Mouse (Mus musculus) c-Kit-positive CD71-negative TER-119-negative erythroid progenitor cells, embryonic 14.5 days (primary cell): Measurements from ENCODE around the gene Arnt2.
A peak's percentile ranks its signal among the peaks of the same experiment; 100 is the strongest.

Experiments used
- DNase-seq: peaks from one replicate; pipeline ENCODE4 v3.0.0-alpha.2; 2013; ENCODE audit warnings: low read depth

The Arnt2 gene

DNA sequence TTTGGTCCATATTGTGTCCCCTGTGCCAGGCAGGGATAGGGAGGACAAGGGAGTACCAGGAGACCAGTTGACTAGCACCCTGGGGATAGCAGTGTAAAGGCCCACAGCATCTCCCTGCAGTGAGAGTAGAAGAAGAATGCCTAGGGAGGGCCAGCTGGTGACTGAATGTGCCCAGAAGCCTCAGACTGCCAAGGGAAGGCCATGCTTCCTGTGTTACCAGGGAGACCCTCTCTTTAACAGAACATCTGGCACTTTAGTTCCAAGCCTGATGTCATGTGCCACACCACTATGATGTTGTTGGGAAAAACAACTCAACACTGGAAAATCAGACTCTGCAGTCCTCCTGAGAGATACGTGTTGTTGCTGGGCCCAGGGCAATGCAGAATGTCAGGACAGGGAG, 12.7 kb downstream of the Arnt2 start:
- DNase-seq, result no peak

DNA sequence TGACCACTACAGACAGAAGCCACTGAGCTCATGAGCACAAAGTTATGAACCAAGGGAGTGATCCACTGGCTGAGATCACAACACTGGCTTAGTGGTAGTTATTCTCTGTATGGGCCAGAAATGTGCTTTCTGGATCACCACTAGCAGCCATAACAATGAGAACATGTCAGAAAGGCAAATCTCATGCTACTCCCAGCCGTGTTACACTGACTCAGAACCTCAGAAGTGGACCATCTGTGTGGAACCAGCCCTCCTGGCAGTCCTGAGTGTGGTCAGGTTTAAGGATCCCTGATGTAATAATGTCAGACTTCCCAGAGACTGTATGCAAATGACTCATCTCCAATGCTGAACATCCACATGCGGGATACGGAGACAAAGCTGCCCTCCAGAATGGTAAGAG, 13.4 kb downstream of the Arnt2 start:
- no peak for DNase-seq

DNA sequence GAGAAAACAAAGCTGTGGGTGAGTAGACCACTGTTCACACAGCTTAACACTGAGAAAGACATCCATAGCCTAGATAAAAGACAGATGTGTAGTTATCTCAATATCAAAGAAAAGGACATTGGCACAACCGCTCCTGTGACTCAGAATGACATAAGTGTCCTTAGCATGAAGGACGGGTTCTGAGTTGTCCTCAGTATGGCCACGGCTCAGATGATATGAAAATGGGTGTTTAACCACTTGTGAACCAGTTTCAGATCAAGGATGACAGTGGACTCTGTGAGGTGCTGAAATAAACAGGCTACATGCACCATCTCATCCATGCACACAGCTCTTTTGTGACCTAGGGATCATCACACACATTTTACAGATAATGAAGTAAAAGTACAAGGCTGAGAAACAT, 22.1 kb downstream of the Arnt2 start:
- no peak for DNase-seq

DNA sequence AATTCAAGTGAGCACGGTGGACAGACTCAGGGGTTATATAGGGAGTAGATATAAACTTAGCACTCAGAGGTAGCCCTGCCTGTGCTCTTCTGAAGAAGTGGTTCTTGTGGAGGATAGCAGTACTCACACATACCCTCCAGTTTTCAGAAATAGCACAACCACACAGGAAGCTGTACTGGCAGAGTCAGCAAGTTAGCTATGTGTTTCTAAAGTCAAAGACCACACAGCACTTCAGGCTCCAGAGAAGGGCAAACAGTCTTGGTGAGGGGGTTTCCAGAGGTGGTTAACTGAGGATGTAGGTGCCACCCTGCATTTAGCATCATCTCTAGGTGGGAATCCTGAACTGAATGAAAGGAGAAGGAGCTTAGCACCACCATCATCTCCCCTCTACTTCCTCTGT, 23.5 kb downstream of the Arnt2 start:
- no peak for DNase-seq

DNA sequence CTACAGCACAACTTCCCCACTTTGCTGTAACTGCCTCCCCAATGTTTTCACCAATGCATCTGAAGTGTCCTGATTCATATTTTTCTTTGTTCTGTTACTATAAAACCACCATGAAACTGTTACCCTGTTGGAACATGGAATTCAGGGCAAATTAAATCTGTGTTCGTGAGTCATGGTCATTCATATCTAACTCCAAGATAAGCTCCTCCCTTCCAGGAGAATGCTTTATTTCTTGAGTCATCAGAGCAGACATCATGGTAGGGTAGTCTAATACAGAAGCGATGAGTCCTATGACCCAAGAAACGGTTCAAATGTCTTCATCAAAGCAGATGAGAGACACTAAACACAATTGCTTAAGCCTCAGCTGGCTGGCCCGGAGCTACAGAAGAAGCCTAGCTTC, 25.2 kb downstream of the Arnt2 start:
- no peak for DNase-seq

DNA sequence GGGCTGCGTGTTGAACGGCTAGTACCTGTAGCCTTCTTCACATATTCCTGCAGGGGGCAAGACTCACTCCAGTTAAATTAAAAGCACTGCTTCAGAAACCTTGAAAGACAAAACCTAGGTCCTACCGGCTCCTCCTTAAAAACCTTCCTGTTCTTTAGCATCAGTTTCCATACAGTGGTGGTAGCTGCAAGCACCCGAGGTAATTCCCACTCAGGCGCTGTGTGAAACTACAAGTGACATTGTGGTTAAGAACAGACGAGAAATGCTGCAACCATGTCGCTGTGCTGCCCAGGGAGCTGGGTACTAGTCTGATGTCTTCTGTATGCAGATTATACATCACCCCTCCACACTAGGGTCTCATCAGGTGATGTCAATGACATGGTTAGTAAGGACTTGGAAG, 25.9 kb downstream of the Arnt2 start:
- DNase-seq, result no peak

DNA sequence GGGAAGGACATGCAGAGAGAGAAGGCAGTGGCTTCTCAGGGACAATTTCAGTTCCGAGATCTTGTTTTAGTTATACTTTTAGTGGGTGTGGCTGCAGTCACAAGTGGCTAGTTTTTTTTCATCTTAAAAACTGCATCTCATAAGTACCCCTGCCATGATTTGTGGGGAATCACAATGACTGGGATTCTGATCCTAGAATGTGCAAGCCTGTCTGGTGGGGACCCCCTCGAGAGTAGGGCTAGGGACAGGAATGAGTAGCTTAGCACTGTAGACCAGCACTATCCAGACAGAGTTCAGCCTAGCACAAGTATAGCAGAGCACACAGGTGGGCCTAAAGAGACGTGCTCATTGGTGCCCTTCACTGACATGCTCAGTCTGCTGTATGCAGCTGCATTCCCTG, 27.6 kb downstream of the Arnt2 start:
- DNase-seq, result no peak

DNA sequence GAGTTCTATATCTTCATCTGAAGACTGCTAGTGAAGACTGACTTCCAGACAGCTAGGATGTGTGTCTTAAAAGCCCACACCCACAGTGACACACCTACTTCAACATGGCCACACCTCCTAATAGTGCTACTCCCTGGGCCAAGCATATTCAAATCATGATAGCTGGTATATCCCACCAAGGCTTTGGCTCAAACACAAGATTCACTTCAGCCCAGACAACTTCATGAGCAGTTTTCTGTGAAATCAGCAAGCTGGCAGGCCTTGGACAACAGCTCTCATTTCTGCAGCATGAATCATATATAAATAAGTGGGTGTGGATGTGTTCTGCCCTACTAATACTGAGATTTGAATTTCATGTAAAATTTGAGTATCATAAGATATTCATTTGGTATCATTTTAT, 29.2 kb downstream of the Arnt2 start:
- no peak for DNase-seq

DNA sequence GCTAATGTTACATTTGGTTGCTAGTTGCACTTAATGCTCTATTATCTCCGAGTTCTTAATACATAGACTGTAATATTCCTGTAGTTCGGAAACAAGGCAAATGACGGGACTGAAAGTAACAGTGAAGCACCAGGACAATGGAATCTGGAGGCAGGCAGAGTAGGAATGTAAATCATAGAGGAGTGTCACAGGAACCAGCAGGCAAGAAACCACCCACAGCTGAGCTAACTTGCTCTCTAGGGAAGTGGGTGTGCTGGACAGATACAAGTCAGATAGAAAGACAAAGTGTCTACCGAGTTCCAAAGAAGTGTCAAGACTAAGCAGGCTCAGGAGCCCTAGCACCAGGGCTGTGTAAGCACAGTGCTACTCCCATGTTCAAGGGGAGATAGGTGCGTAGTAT, 32.6 kb downstream of the Arnt2 start:
- DNase-seq, result no peak

DNA sequence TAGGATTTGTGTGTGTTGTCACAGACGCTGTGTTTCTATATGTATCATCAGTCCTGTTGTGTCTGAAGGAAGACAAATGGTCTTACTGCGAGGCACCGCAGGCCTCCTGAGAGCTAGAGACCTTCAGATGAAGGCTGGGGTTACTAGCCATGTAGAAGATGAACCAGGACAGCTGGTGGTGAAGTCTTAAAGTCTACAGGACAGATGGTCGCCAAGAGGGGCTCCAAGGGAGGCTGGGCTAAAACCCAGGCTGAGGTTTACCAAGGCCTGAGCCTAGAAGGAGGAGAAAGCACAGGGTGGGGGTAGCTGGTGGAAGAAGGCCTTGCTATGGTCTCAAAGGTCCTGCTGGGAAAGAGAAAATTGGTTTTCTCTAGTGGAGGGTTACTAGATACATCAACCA, 36.3 kb downstream of the Arnt2 start:
- no peak for DNase-seq

DNA sequence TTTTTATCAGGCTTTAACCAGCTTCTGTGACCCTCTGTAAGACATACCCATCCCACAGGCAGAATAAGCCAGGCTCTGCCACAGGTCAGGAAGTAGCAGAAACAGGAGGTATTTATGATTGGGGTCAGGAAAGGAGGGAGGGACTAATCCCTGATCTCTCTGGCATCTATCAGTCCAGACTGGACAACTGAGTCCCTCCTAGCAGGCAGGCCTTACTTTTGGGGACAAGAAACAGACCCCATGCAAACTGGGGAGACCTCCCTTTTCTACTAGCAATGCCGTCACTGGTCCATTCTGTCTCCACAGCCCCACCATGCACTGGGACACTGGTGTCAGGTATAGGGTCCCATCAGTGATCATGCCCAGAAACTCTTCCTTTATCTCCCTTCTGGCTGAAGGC, 37.1 kb downstream of the Arnt2 start:
- no peak for DNase-seq

DNA sequence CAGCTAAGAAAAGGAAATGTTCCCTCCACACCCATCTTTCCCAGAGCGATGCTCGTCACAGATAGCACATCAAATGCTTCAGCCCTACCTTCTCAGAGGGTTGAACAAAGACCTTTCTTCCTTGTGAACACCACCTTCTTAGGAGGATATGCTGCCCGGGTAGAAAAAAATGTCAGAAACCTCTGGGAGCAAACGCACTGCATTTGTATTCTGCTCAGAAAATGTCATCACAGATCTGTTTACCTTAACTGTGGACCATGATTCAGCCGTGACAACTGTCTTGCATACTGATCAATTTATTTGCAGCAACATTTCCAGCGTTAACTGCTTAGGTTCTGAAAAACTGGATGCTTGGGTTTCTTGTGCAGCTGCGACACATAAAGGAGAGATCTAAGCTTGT, 37.7 kb downstream of the Arnt2 start:
- no peak for DNase-seq

DNA sequence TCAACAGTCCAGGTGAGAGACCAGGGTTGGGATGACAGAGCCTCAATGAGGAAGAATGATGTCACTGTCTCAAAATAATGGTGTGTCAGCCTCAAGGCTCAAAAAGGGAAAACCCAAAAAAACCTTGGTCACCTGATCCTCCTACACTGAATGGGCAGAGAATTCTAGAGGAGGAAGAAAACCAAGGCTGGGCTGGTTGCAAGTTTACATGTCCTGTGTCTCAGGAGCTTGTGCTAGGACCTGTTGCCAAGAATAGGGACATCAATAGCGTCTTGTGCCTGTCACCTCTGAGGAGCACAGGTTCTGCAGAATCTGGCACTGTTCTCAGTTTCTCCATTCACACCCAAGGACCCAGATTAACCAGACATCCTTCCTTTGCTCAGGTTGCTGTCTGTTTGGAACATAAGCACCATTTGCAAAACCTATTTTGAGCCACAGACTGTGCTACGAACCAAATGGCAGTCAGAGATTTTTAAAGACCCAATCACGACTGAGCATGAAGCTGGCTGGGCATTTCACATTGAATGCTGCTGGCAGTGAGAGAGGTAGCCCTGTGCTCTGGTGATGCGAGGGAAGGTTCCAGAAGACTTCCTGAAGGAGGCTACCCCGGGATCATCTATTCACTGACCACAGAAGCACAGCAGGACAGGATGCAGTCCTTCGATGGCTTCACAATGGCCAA, 38.9 kb downstream of the Arnt2 start:
- no peak for DNase-seq

DNA sequence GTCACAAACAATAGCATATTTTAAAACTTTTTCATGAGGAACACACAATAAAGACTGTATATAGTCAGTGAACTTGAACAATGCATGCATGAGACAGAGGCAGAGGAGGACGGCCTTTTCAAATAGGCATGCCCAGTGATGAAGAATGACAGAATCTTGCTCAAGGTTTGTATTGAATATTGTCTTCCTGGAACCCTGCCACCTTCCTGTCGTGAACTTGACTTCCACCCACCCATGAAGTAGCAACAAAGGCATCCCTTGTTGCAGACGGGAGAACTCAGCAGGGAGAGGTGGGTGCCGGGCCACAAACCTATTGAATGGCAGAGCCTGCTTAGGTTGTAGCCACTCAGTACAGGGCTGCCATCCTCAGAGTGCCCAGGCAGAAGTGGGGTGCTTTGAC, 43.7 kb downstream of the Arnt2 start:
- DNase-seq, result no peak

DNA sequence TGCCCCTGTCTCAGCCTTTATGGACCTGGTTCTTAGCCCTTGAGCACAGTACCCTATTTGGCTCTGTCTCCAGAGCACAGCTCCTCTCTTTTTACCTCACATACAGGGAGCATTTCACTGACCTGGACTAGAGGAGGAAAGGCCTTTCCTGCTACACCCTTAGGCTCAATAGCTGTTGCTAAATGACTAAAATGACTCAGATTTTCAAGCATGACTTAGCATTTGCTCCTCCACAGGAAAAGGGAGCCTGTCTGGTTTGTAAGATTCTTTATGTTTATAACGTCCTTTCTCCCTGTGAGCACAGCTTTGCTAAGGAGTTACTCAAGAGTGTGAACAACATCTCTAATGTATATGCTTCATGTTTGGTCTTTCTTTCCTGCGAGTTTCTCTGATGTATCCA, 47.3 kb downstream of the Arnt2 start:
- DNase-seq, result no peak

DNA sequence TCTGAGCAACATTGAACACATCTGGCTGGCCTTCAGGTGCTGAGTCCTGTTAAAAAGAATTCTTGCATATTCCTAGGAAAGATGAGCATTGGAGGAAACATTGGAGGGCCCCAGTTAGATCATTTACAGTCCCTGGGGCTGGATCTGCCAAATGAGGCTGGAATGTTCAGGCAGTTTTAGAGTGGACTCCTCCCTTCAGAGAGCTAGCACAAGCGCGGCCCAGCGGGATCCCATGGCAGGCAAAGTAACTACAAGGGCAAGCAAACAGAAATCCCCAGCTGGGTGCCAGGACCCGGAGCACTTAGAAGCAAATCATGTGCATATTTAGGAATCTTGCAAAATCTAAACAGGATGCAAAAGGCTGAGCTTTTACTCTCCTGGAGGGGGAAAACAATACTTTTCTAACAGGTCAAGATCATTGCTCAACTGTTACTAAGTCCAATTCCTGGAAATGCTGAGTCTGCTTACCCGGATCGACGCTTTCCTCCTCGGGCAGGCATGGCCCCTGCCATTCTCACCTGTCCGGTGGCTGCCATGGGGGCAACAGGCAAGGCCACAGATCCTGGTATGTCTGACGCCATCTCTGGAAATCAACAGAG, 48.8 kb downstream of the Arnt2 start:
- no peak for DNase-seq

DNA sequence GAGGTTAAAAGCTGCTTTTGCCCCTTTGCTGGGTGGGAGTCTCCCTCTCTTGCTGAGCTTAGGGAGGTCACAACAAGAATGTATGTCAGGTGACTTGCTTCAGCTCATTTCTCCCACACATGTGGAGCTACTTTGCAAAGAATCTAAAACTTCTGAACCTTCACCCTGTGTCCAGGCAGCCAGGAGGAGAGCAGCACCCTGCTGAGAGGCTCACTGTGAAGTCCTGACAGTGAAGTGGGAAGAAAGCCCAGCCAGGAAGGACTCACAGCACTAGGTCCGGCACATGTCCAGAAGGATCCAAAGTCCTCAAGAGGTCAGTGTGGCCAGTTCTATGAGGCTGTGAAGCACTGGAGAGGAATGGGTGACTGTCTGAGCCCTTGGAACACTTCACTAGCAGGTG, 51.5 kb downstream of the Arnt2 start:
- no peak for DNase-seq

DNA sequence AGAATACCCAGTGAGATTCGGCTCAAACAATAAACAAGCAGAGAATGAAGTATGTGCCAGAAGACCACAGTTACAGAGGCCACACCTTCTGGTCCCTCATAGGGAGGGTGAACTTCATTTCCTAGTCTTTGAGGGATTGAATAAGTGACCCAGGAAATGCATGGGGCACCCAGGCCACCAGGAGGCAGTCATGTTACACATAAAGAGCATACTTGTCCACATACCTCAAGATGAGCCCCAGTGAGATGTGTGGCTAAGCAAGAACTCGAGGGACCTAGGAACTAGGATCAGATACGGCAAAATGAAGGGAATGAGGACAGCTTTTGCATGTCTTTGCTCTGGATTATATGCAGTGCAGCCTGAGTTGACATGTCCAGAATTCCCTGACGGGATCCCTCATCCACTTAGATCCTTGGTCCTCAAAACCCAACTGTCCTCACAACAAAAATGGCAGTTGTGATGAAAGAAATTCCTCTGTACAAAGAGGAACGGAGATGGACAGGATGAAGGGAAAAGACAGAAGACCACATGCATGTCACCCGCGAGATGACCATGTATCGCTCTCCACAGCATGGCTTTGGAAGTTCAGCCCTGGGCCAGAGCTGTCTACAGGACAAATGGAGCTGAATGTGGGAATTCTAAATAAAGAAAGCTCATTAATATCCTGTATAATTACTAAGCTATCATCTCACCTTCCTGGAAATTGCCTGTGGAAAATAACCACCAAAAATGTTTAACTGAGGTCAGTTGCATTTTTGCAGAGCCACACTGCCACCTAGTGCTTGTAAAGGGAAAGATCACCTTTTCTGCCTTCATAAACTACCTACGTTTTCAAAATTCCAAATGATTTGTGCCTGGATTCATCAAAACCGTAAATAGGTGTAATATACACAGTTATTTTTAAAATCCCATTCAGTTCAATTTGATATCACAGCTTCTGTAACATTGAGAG, 54.1 kb downstream of the Arnt2 start:
- DNase-seq, result peak; percentile 26

DNA sequence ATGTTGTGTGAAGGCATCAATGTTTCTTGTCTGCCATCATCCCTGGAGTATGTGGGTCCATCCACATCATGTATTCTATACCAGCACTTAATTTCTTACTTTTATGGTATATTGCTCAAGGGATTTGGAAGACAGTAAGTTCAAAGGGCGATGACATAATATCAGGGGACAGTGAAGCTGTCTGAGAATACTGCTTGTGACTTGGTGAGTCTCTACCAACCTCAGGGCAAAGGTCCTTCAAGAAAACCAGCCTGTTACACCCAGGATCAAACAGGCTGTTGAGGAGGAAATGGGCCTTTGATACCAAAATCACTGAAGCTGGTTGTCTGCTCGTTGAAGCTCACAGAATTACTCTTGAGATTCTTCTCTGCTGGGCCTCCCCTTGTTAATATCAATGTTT, 55.1 kb downstream of the Arnt2 start:
- DNase-seq, result no peak

DNA sequence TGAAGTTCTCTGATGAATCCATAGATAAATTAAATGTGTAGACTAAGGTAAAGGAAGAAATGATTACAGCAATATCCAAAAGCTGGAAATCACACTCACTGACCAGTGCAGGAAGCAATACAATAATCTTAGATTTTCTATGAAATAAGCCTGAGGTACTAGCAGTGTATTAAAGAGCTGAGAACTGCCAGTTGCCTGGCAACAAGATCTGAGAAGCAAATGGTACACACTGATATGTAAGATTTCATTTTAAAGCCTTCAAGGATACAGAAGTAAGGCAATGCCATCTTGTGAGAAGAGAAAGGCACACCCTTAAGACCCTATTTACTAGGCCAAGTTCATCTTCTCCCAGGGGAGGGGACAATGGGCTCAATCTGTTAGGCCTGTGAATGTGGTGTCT, 59.4 kb downstream of the Arnt2 start:
- no peak for DNase-seq

DNA sequence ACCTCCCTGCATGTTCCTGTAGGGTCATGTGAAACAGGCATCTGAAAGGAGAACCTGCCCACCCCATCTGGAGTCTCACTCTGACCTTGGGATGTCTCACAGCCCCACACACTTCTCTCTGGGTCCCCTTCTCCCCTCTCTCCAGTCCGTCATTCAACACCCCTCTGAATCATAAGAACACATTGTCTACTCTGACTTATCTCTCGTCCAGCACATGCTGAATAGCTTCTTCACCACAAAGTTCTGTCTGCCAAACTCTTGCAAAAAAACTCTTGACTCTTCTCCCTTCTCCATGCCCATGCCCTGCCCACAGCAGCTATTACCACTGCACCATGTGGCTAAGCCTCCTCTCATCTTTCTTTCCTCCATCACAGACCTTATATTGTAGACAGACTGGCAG, 60.0 kb downstream of the Arnt2 start:
- DNase-seq, result no peak

DNA sequence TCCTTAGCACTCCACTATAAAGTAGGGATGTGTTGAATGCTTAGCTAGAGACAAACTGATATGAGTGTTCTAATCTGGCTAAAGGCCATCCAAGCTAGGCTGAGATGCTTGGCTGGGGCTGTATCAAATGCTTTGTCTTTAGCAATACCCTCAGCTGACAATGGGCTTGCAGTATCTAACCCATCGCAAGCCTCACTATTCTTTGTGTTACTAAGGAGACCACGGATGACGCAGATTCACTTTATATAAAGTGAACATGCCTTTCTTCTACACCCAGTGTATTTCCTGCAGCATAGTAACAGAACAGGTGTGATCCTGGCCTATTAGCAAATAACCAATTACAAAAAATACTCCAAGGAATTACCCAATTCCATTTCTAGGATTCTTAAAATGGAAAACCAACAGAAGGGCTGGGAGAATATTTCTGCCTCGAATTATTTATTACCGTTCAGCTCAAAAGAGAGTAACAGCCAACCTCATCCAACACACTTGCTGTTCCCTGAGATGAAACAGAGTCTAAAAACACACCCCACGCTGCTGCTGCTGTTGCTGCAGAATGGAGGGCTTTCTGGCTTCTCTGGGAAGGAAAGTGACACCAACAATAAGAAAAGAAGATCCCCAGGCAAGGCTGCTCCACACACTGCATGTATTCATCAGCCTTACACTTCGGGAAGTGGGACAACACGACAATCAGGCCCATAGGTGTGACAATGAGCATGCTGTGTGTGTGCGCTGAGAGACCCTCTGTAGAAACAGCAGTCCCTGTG, 61.6 kb downstream of the Arnt2 start:
- DNase-seq, result no peak

DNA sequence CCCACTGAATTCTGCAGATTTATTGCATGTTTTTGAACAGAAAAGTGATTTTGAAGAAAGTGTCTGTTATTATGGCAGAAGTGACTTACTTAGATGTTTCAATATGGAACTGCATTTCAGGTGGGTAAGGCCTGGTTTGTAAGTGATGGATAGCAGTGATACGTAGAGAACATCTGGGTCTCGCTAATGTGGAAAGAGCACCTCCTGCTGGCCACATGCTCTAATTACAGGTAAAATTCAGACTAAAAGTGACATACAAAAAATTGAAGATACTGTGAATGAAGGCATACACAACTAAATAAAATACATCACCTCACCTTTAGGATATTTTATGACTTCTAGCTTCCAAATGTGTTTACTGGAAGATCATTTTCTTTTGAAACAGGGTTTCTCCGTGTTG, 66.8 kb downstream of the Arnt2 start:
- no peak for DNase-seq
